Mouse (Mus musculus) MEL (cell line): ENCODE results near the gene Abcb1a. TPM values are rescaled to one million over a fixed set of nuclear protein-coding genes. Genes with fewer than 3 reads are reported as not detected.

Source experiments
- DNase-seq: peaks from one replicate; pipeline ENCODE4 v3.0.0; 2011; ENCODE audit warnings: low read depth, low spot score
- H3K27ac ChIP-seq: 2 replicates; pipeline ENCODE4 v1.5.1; 2012; ENCODE audit warnings: low read depth, mild to moderate bottlenecking, control low read depth, low read length, moderate library complexity; ENCODE audit not compliant: control insufficient read depth
- H3K27me3 ChIP-seq, 2 experiments: fragments of 150-350 bp in 1 of 2; sonication (generic) in 1 of 2; 2 replicates each; pipeline ENCODE4 v1.6.1; 2012; ENCODE audit warnings: low read length in 2 of 2, mild to moderate bottlenecking in 2 of 2, improper control_type of control experiment in 1 of 2, moderate library complexity in 1 of 2; ENCODE audit not compliant: insufficient read depth in 2 of 2, control insufficient read depth in 1 of 2
- H3K36me3 ChIP-seq, 2 experiments: 2 replicates each; pipeline ENCODE4 v1.6.1; 2012 to 2014; ENCODE audit warnings: low read length in 2 of 2, improper control_type of control experiment in 1 of 2, inconsistent platforms in 1 of 2, mild to moderate bottlenecking in 1 of 2; ENCODE audit not compliant: insufficient read depth in 2 of 2, control insufficient read depth in 1 of 2
- H3K4me1 ChIP-seq, 2 experiments: fragments of 150-350 bp in 1 of 2; sonication (generic) in 1 of 2; 2 replicates each; pipeline ENCODE4 v1.6.1; 2012; ENCODE audit warnings: low read length in 2 of 2, improper control_type of control experiment in 1 of 2, mild to moderate bottlenecking in 1 of 2; ENCODE audit not compliant: insufficient read depth in 2 of 2, control insufficient read depth in 1 of 2
- H3K4me3 ChIP-seq, 2 experiments: fragments of 150-350 bp in 1 of 2; sonication (generic) in 1 of 2; 2 replicates each; pipeline ENCODE4 v1.5.1; 2012; ENCODE audit warnings: low read depth in 2 of 2, low read length in 2 of 2, mild to moderate bottlenecking in 2 of 2, moderate library complexity in 2 of 2, control low read depth in 1 of 2, improper control_type of control experiment in 1 of 2; ENCODE audit not compliant: control insufficient read depth in 1 of 2, insufficient read depth in 1 of 2
- H3K79me2 ChIP-seq: 2 replicates; pipeline ENCODE4 v1.6.1; 2012; ENCODE audit warnings: mild to moderate bottlenecking, low read length, moderate library complexity; ENCODE audit not compliant: control insufficient read depth, poor library complexity, insufficient read depth
- H3K9ac ChIP-seq: 2 replicates; pipeline ENCODE4 v1.6.1; 2012; ENCODE audit warnings: low read depth, mild to moderate bottlenecking, control low read depth, low read length, moderate library complexity; ENCODE audit not compliant: control insufficient read depth, poor library complexity, severe bottlenecking
- H3K9me3 ChIP-seq: fragments of 150-350 bp; sonication (generic); replicated peaks from 2 replicates; pipeline ENCODE4 v1.6.1; 2012; ENCODE audit warnings: mild to moderate bottlenecking, low read length, improper control_type of control experiment, moderate library complexity; ENCODE audit not compliant: insufficient read depth
- BHLHE40 ChIP-seq: IDR thresholded peaks from 2 replicates; pipeline ENCODE4 v1.6.1; 2012; ENCODE audit warnings: low read depth, mild to moderate bottlenecking, inconsistent platforms, low read length, improper control_type of control experiment, borderline replicate concordance
- CHD1 ChIP-seq: IDR thresholded peaks from 2 replicates; pipeline ENCODE4 v1.6.1; 2012; ENCODE audit warnings: low read depth, mild to moderate bottlenecking, inconsistent platforms, low read length, improper control_type of control experiment
- CHD2 ChIP-seq: IDR thresholded peaks from 2 replicates; pipeline ENCODE4 v1.6.1; 2011; ENCODE audit warnings: low read length, improper control_type of control experiment
- E2F4 ChIP-seq: IDR thresholded peaks from 2 replicates; pipeline ENCODE4 v1.6.1; 2011; ENCODE audit warnings: low read depth, low read length, improper control_type of control experiment, borderline replicate concordance
- ELF1 ChIP-seq: IDR thresholded peaks from 2 replicates; pipeline ENCODE4 v1.6.1; 2014; ENCODE audit warnings: low read depth, mild to moderate bottlenecking, inconsistent platforms, low read length, improper control_type of control experiment, moderate library complexity
- EP300 ChIP-seq, 2 experiments: IDR thresholded peaks; 2 replicates each; pipeline ENCODE4 v1.6.1; 2011; ENCODE audit warnings: improper control_type of control experiment in 2 of 2, low read length in 2 of 2, low read depth in 1 of 2, mild to moderate bottlenecking in 1 of 2
- ETS1 ChIP-seq: IDR thresholded peaks from 2 replicates; pipeline ENCODE4 v1.6.1; 2012; ENCODE audit warnings: low read depth, mild to moderate bottlenecking, inconsistent platforms, low read length, improper control_type of control experiment, moderate library complexity
- HCFC1 ChIP-seq: IDR thresholded peaks from 2 replicates; pipeline ENCODE4 v1.6.1; 2012; ENCODE audit warnings: low read depth, mild to moderate bottlenecking, inconsistent platforms, low read length, improper control_type of control experiment, moderate library complexity
- KAT2A ChIP-seq: conservative IDR thresholded peaks from 2 replicates; pipeline ENCODE4 v1.6.1; 2012; ENCODE audit warnings: low read depth, low read length, improper control_type of control experiment, inconsistent platforms
- MAFK ChIP-seq: IDR thresholded peaks from 2 replicates; pipeline ENCODE4 v1.6.1; 2011; ENCODE audit warnings: low read depth, mild to moderate bottlenecking, low read length, improper control_type of control experiment, borderline replicate concordance
- MAX ChIP-seq: IDR thresholded peaks from 2 replicates; pipeline ENCODE4 v1.6.1; 2011; ENCODE audit warnings: low read length, improper control_type of control experiment
- MAZ ChIP-seq: IDR thresholded peaks from 2 replicates; pipeline ENCODE4 v1.6.1; 2012; ENCODE audit warnings: low read depth, mild to moderate bottlenecking, inconsistent platforms, low read length, improper control_type of control experiment
- MXI1 ChIP-seq: IDR thresholded peaks from 2 replicates; pipeline ENCODE4 v1.6.1; 2011; ENCODE audit warnings: mild to moderate bottlenecking, low read depth, low read length, improper control_type of control experiment
- MYB ChIP-seq: IDR thresholded peaks from 2 replicates; pipeline ENCODE4 v1.6.1; 2011; ENCODE audit warnings: mild to moderate bottlenecking, low read depth, low read length, improper control_type of control experiment
- MYC ChIP-seq: IDR thresholded peaks from 2 replicates; pipeline ENCODE4 v1.6.1; 2011; ENCODE audit warnings: low read depth, mild to moderate bottlenecking, low read length, improper control_type of control experiment, moderate library complexity
- POLR2A ChIP-seq, 2 experiments: IDR thresholded peaks; 2 replicates each; pipeline ENCODE4 v1.6.1; 2011 to 2012; ENCODE audit warnings: low read length in 2 of 2, mild to moderate bottlenecking in 2 of 2, control low read depth in 1 of 2, improper control_type of control experiment in 1 of 2, low read depth in 1 of 2, moderate library complexity in 1 of 2; ENCODE audit not compliant: control insufficient read depth in 1 of 2, insufficient read depth in 1 of 2, poor library complexity in 1 of 2
- POLR2AphosphoS2 ChIP-seq: IDR thresholded peaks from 2 replicates; pipeline ENCODE4 v1.6.1; 2011; ENCODE audit warnings: low read length, improper control_type of control experiment
- POLR2AphosphoS5 ChIP-seq: IDR thresholded peaks from 2 replicates; pipeline ENCODE4 v1.6.1; 2012; ENCODE audit warnings: low read depth, borderline replicate concordance, mild to moderate bottlenecking, inconsistent platforms, low read length, moderate library complexity, mixed read lengths
- RAD21 ChIP-seq: IDR thresholded peaks from 2 replicates; pipeline ENCODE4 v1.6.1; 2011; ENCODE audit warnings: mild to moderate bottlenecking, low read depth, low read length, improper control_type of control experiment
- RCOR1 ChIP-seq: IDR thresholded peaks from 2 replicates; pipeline ENCODE4 v1.6.1; 2012; ENCODE audit warnings: low read depth, mild to moderate bottlenecking, inconsistent platforms, low read length, improper control_type of control experiment
- SIN3A ChIP-seq: IDR thresholded peaks from 2 replicates; pipeline ENCODE4 v1.6.1; 2012; ENCODE audit warnings: low read length, improper control_type of control experiment, inconsistent platforms
- SMC3 ChIP-seq: IDR thresholded peaks from 2 replicates; pipeline ENCODE4 v1.6.1; 2011; ENCODE audit warnings: low read depth, low read length, improper control_type of control experiment
- TBP ChIP-seq: IDR thresholded peaks from 2 replicates; pipeline ENCODE4 v1.8.0; 2011; ENCODE audit warnings: low read depth, low read length, improper control_type of control experiment
- UBTF ChIP-seq: IDR thresholded peaks from 2 replicates; pipeline ENCODE4 v1.6.1; 2012; ENCODE audit warnings: low read depth, mild to moderate bottlenecking, inconsistent platforms, low read length, improper control_type of control experiment, moderate library complexity, borderline replicate concordance; ENCODE audit not compliant: insufficient read depth
- USF1 ChIP-seq: IDR thresholded peaks from 2 replicates; pipeline ENCODE4 v1.6.1; 2014; ENCODE audit warnings: low read depth, mild to moderate bottlenecking, inconsistent platforms, low read length, improper control_type of control experiment, moderate library complexity
- USF2 ChIP-seq, 2 experiments: IDR thresholded peaks; 2 replicates each; pipeline ENCODE4 v1.6.1; 2011 to 2012; ENCODE audit warnings: improper control_type of control experiment in 2 of 2, low read length in 2 of 2, borderline replicate concordance in 1 of 2, inconsistent platforms in 1 of 2, low read depth in 1 of 2, mild to moderate bottlenecking in 1 of 2; ENCODE audit not compliant: insufficient read depth in 1 of 2
- ZC3H11A ChIP-seq: IDR thresholded peaks from 2 replicates; pipeline ENCODE4 v1.6.1; 2012; ENCODE audit warnings: low read depth, mild to moderate bottlenecking, inconsistent platforms, low read length, improper control_type of control experiment
- ZMIZ1 ChIP-seq: IDR thresholded peaks from 2 replicates; pipeline ENCODE4 v1.6.1; 2012; ENCODE audit warnings: low read depth, mild to moderate bottlenecking, inconsistent platforms, low read length, improper control_type of control experiment, moderate library complexity
- ZNF384 ChIP-seq: IDR thresholded peaks from 2 replicates; pipeline ENCODE4 v1.6.1; 2012; ENCODE audit warnings: low read depth, mild to moderate bottlenecking, inconsistent platforms, low read length, improper control_type of control experiment
- polyA plus RNA-seq, 2 experiments: library from polyadenylated mRNA; stranded (reverse) in 1 of 2; unstranded in 1 of 2; fragments of >175 nt in 1 of 2; fragments of >200 nt in 1 of 2; gene quantifications; 2 replicates each; pipeline versions ENCODE4 v1.2.1 to v1.2.4; 2012; ENCODE audit warnings: low replicate concordance in 2 of 2, low read depth in 1 of 2; ENCODE audit not compliant: insufficient read length in 2 of 2, insufficient read depth in 1 of 2, missing spikeins in 1 of 2
- total RNA-seq: library from RNA; depleted of rRNA; stranded (reverse); fragments of 300-350 nt; gene quantifications from 2 replicates; pipeline ENCODE4 v1.2.3, GENCODE M21; 2012

Abcb1a gene
- total and polyA plus RNA-seq, 3 experiments, result not detected

- Histone ChIP-seq H3K36me3 (no peaks in the 10 kb centered on the region), H3K4me1 (no peaks in the 10 kb centered on the region), H3K27ac (no peak overlapping the region), H3K27me3 (peaks cover 0 to 2% of the 10 kb centered on the region in 2 experiments; a peak in 1 of 4 replicates), H3K79me2 (no peaks in the 10 kb centered on the region), H3K9me3 (no peaks in the 10 kb centered on the region), H3K9ac (no peak overlapping the region), H3K4me3 (no peak overlapping the region)
- no peak for TF ChIP-seq CHD1
- no peak for TF ChIP-seq SIN3A
- no peak for TF ChIP-seq USF2 (IDR thresholded peaks at IDR 0.05; ENCODE audit: borderline replicate concordance in 1 of 2, insufficient read depth in 1 of 2, low read depth in 1 of 2, low read length in 2 of 2)
- no peak for TF ChIP-seq BHLHE40
- TF ChIP-seq ELF1, result no peak
- TF ChIP-seq ZNF384, result no peak
- TF ChIP-seq POLR2AphosphoS2, result no peak
- no peak for TF ChIP-seq RAD21
- TF ChIP-seq CHD2, result no peak
- TF ChIP-seq TBP, result no peak
- no peak for TF ChIP-seq ZC3H11A
- TF ChIP-seq EP300 (IDR thresholded peaks at IDR 0.05; ENCODE audit: low read depth in 1 of 2, low read length in 2 of 2), result no peak
- no peak for TF ChIP-seq MYB
- no peak for TF ChIP-seq MAZ
- TF ChIP-seq ZMIZ1, result no peak
- TF ChIP-seq MYC, result no peak
- TF ChIP-seq KAT2A, result no peak
- DNase-seq, result no peak
These were observed 56.2 kb downstream of the Abcb1a start for GRCm38 (mm10) chr5:8716061-8716460.

- no peak for DNase-seq
- Histone ChIP-seq H3K4me3 (no peak overlapping the region), H3K4me1 (no peaks in the 10 kb centered on the region), H3K36me3 (no peaks in the 10 kb centered on the region), H3K79me2 (no peaks in the 10 kb centered on the region), H3K9ac (no peak overlapping the region), H3K27me3 (peaks cover 0 to 2% of the 10 kb centered on the region in 2 experiments; a peak in 1 of 4 replicates), H3K9me3 (no peaks in the 10 kb centered on the region), H3K27ac (no peak overlapping the region)
- no peak for TF ChIP-seq HCFC1
- TF ChIP-seq MYC, result no peak
- no peak for TF ChIP-seq BHLHE40
- TF ChIP-seq UBTF, result no peak
- no peak for TF ChIP-seq POLR2AphosphoS5
- no peak for TF ChIP-seq USF1
- TF ChIP-seq ETS1, result no peak
- TF ChIP-seq RCOR1, result no peak
- TF ChIP-seq MAFK, result no peak
- no peak for TF ChIP-seq SMC3
- no peak for TF ChIP-seq MYB
- no peak for TF ChIP-seq MAX
- no peak for TF ChIP-seq E2F4
- TF ChIP-seq ZC3H11A, result no peak
- no peak for TF ChIP-seq RAD21
- no peak for TF ChIP-seq MXI1
- no peak for TF ChIP-seq POLR2A (IDR thresholded peaks at IDR 0.05; ENCODE audit: control insufficient read depth in 1 of 2, insufficient read depth in 1 of 2, low read depth in 1 of 2, low read length in 2 of 2, poor library complexity in 1 of 2)
These were observed 59.7 kb downstream of the Abcb1a start for GRCm38 (mm10) chr5:8719556-8719955.
